Mouse (Mus musculus): ENCODE results near the gene Nrde2. TPM values are rescaled to one million over a fixed set of nuclear protein-coding genes. Genes with fewer than 3 reads are reported as not detected.

Nrde2 gene
- polyA plus RNA-seq, 1 experiment from 2014 or later = 14.1 TPM

- no peaks in the 10 kb centered on the region for H3K27me3 ChIP-seq (replicated peaks)
- WGBS = 32% methylated on average over 8 of the region's 8 CpGs
- H3K4me1 ChIP-seq = no peaks in the 10 kb centered on the region
- peaks cover 36% of the 10 kb centered on the region for H3K36me3 ChIP-seq (replicated peaks)
- ATAC-seq (replicated peaks) = peak; percentile 48; the same call in 1 of the 2 replicates
- H3K4me3 ChIP-seq = no peak overlapping the region
- no peaks in the 10 kb centered on the region for H3K9me3 ChIP-seq
- H3K4me2 ChIP-seq = no peak overlapping the region
- no peak overlapping the region for H3K9ac ChIP-seq
- H3K27ac ChIP-seq = no peak overlapping the region
These were observed 27.8 kb downstream of the Nrde2 start for GRCm38 (mm10) chr12:100131655-100132054.

GRCm38 (mm10) chr12:100131167-100131566, 28.3 kb downstream of the Nrde2 start:
- H3K9me3 ChIP-seq = no peaks in the 10 kb centered on the region
- H3K36me3 ChIP-seq (replicated peaks) = peaks cover 36% of the 10 kb centered on the region
- no peak overlapping the region for H3K4me2 ChIP-seq
- no peak for ATAC-seq (replicated peaks)
- no peaks in the 10 kb centered on the region for H3K4me1 ChIP-seq
- no peaks in the 10 kb centered on the region for H3K27me3 ChIP-seq (replicated peaks)
- no peak overlapping the region for H3K9ac ChIP-seq
- 93% methylated on average over 9 of the region's 9 CpGs for WGBS
- no peak overlapping the region for H3K27ac ChIP-seq
- no peak overlapping the region for H3K4me3 ChIP-seq

GRCm38 (mm10) chr12:100128961-100129360, 30.5 kb downstream of the Nrde2 start:
- 87% methylated on average over 8 of the region's 8 CpGs for WGBS
- Histone ChIP-seq H3K9me3 (no peaks in the 10 kb centered on the region), H3K9ac (no peak overlapping the region), H3K4me2 (no peak overlapping the region), H3K4me3 (no peak overlapping the region), H3K27me3 (replicated peaks) (no peaks in the 10 kb centered on the region), H3K36me3 (replicated peaks) (peaks cover 50% of the 10 kb centered on the region), H3K4me1 (no peaks in the 10 kb centered on the region), H3K27ac (no peak overlapping the region)
- ATAC-seq (replicated peaks) = no peak

GRCm38 (mm10) chr12:100128522-100128921, 30.9 kb downstream of the Nrde2 start:
- Histone ChIP-seq H3K9ac (no peak overlapping the region), H3K4me1 (no peaks in the 10 kb centered on the region), H3K27ac (no peak overlapping the region), H3K4me3 (no peak overlapping the region), H3K36me3 (replicated peaks) (peaks cover 55% of the 10 kb centered on the region), H3K27me3 (replicated peaks) (no peaks in the 10 kb centered on the region), H3K4me2 (no peak overlapping the region), H3K9me3 (no peaks in the 10 kb centered on the region)
- ATAC-seq (replicated peaks) = no peak
- 81% methylated on average over 6 of the region's 6 CpGs for WGBS

- H3K27ac ChIP-seq = no peak overlapping the region
- no peaks in the 10 kb centered on the region for H3K27me3 ChIP-seq (replicated peaks)
- no peak overlapping the region for H3K9ac ChIP-seq
- H3K4me1 ChIP-seq = no peaks in the 10 kb centered on the region
- no peak overlapping the region for H3K4me2 ChIP-seq
- H3K36me3 ChIP-seq (replicated peaks) = peaks cover 60% of the 10 kb centered on the region
- H3K9me3 ChIP-seq = no peaks in the 10 kb centered on the region
- H3K4me3 ChIP-seq = no peak overlapping the region
- ATAC-seq (replicated peaks) = no peak
- 80% methylated on average over 8 of the region's 8 CpGs for WGBS
These were observed 31.5 kb downstream of the Nrde2 start for GRCm38 (mm10) chr12:100127866-100128480.

- Histone ChIP-seq H3K9ac (no peak overlapping the region), H3K36me3 (replicated peaks) (peaks cover 61% of the 10 kb centered on the region), H3K4me3 (no peak overlapping the region), H3K9me3 (no peaks in the 10 kb centered on the region), H3K4me1 (no peaks in the 10 kb centered on the region), H3K27ac (no peak overlapping the region), H3K4me2 (no peak overlapping the region), H3K27me3 (replicated peaks) (no peaks in the 10 kb centered on the region)
- WGBS = 88% methylated on average over 17 of the region's 17 CpGs
- ATAC-seq (replicated peaks) = no peak
These were observed 32.2 kb downstream of the Nrde2 start for GRCm38 (mm10) chr12:100126968-100127865.

- ATAC-seq (replicated peaks) = 0 out of 2 replicates have a peak, but pooled peaks have one; percentile 28
- Histone ChIP-seq H3K27me3 (replicated peaks) (no peaks in the 10 kb centered on the region), H3K9me3 (no peaks in the 10 kb centered on the region), H3K27ac (no peak overlapping the region), H3K4me3 (no peak overlapping the region), H3K9ac (no peak overlapping the region), H3K36me3 (replicated peaks) (peaks cover 64% of the 10 kb centered on the region), H3K4me1 (no peaks in the 10 kb centered on the region), H3K4me2 (no peak overlapping the region)
- WGBS = 81% methylated on average over 16 of the region's 16 CpGs
These were observed 34.3 kb downstream of the Nrde2 start for GRCm38 (mm10) chr12:100124913-100125798.

- no peak overlapping the region for H3K9ac ChIP-seq
- H3K36me3 ChIP-seq (replicated peaks) = peaks cover 68% of the 10 kb centered on the region
- no peaks in the 10 kb centered on the region for H3K9me3 ChIP-seq
- no peak overlapping the region for H3K27ac ChIP-seq
- no peak overlapping the region for H3K4me3 ChIP-seq
- no peaks in the 10 kb centered on the region for H3K4me1 ChIP-seq
- no peaks in the 10 kb centered on the region for H3K27me3 ChIP-seq (replicated peaks)
- no peak overlapping the region for H3K4me2 ChIP-seq
- WGBS = 78% methylated on average over 9 of the region's 9 CpGs
- no peak for ATAC-seq (replicated peaks)
These were observed 36.0 kb downstream of the Nrde2 start for GRCm38 (mm10) chr12:100123476-100123875.

- Histone ChIP-seq H3K4me1 (no peaks in the 10 kb centered on the region), H3K27me3 (replicated peaks) (no peaks in the 10 kb centered on the region), H3K4me2 (no peak overlapping the region), H3K9ac (no peak overlapping the region), H3K27ac (no peak overlapping the region), H3K4me3 (no peak overlapping the region), H3K9me3 (no peaks in the 10 kb centered on the region), H3K36me3 (replicated peaks) (peaks cover 70% of the 10 kb centered on the region)
- WGBS = 83% methylated on average over 7 of the region's 7 CpGs
- ATAC-seq (replicated peaks) = no peak
These were observed 36.5 kb downstream of the Nrde2 start for GRCm38 (mm10) chr12:100122921-100123381.

- WGBS = 93% methylated on average over 5 of the region's 5 CpGs
- H3K4me2 ChIP-seq = no peak overlapping the region
- no peak for ATAC-seq (replicated peaks)
- H3K36me3 ChIP-seq (replicated peaks) = peaks cover 73% of the 10 kb centered on the region
- no peaks in the 10 kb centered on the region for H3K9me3 ChIP-seq
- no peaks in the 10 kb centered on the region for H3K27me3 ChIP-seq (replicated peaks)
- no peak overlapping the region for H3K9ac ChIP-seq
- H3K4me3 ChIP-seq = no peak overlapping the region
- H3K4me1 ChIP-seq = peaks cover 9% of the 10 kb centered on the region
- no peak overlapping the region for H3K27ac ChIP-seq
These were observed 43.5 kb downstream of the Nrde2 start for GRCm38 (mm10) chr12:100115982-100116381.

- Histone ChIP-seq H3K27me3 (replicated peaks) (no peaks in the 10 kb centered on the region), H3K9ac (peak within 1 kb of the TSS; percentile 95), H3K36me3 (replicated peaks) (peaks cover 16% of the 10 kb centered on the region), H3K27ac (peak within 1 kb of the TSS; percentile 87), H3K4me1 (peaks cover 18% of the 10 kb centered on the region), H3K4me2 (peak within 1 kb of the TSS; percentile 72), H3K4me3 (peak within 1 kb of the TSS; percentile 69), H3K9me3 (no peaks in the 10 kb centered on the region)
- WGBS = under 1% methylated on average over 58 of the region's 58 CpGs
- peak; percentile 86 for ATAC-seq (replicated peaks)
These were observed 49.3 kb downstream of the Nrde2 start, which contains the start of gene Psmc1 for GRCm38 (mm10) chr12:100109986-100110696. Gene Psmc1, plus strand, starts transcription at chr12:100110154.
